Mouse (Mus musculus) splenic B cell, adult 2 months (primary cell): ENCODE results near the gene Chrna3.

Experiments used
- DNase-seq: peaks from one replicate; pipeline ENCODE4 v3.0.0-alpha.2; 2011; ENCODE audit warnings: low read depth, low spot score
- H3K27me3 ChIP-seq: 2 replicates; pipeline ENCODE4 v1.6.1; 2012; ENCODE audit warnings: mild to moderate bottlenecking, low read length, moderate library complexity, mixed read lengths; ENCODE audit not compliant: control insufficient read depth, poor library complexity, insufficient read depth, severe bottlenecking
- H3K36me3 ChIP-seq: 2 replicates; pipeline ENCODE4 v1.6.1; 2012; ENCODE audit warnings: mild to moderate bottlenecking, low read length, moderate library complexity, mixed read lengths; ENCODE audit not compliant: control insufficient read depth, poor library complexity, insufficient read depth, severe bottlenecking

The Chrna3 gene

GRCm38 (mm10) chr9:55025534-55026274, 658 bp downstream of the Chrna3 start:
- DNase-seq, result no peak
- no peaks in the 10 kb centered on the region for H3K36me3 ChIP-seq

GRCm38 (mm10) chr9:55023902-55024583, 2.3 kb downstream of the Chrna3 start:
- Histone ChIP-seq H3K36me3 (no peaks in the 10 kb centered on the region), H3K27me3 (no peaks in the 10 kb centered on the region)
- DNase-seq, result peak; percentile 83

More at GRCm38 (mm10) chr9:55025534-55026274, 658 bp downstream of the Chrna3 start:
- no peaks in the 10 kb centered on the region for H3K27me3 ChIP-seq

GRCm38 (mm10) chr9:55023326-55023725, 3.0 kb downstream of the Chrna3 start:
- H3K27me3 ChIP-seq, result no peaks in the 10 kb centered on the region
- DNase-seq, result no peak
- H3K36me3 ChIP-seq, result no peaks in the 10 kb centered on the region

- Histone ChIP-seq H3K36me3 (no peaks in the 10 kb centered on the region), H3K27me3 (no peaks in the 10 kb centered on the region)
- DNase-seq, result no peak
Observed at GRCm38 (mm10) chr9:55016926-55017325, 9.4 kb downstream of the Chrna3 start.

GRCm38 (mm10) chr9:55010588-55011350, 15.6 kb downstream of the Chrna3 start:
- Histone ChIP-seq H3K36me3 (no peaks in the 10 kb centered on the region), H3K27me3 (no peaks in the 10 kb centered on the region)
- DNase-seq, result no peak

- no peak for DNase-seq
- H3K36me3 ChIP-seq, result no peaks in the 10 kb centered on the region
- H3K27me3 ChIP-seq, result no peaks in the 10 kb centered on the region
Observed at GRCm38 (mm10) chr9:55009692-55010091, 16.7 kb downstream of the Chrna3 start.

- Histone ChIP-seq H3K36me3 (no peaks in the 10 kb centered on the region), H3K27me3 (no peaks in the 10 kb centered on the region)
- no peak for DNase-seq
Observed at GRCm38 (mm10) chr9:55003609-55004008, 22.8 kb downstream of the Chrna3 start.

- no peak for DNase-seq
- no peaks in the 10 kb centered on the region for H3K36me3 ChIP-seq
- no peaks in the 10 kb centered on the region for H3K27me3 ChIP-seq
Observed at GRCm38 (mm10) chr9:54995645-54996044, 30.7 kb downstream of the Chrna3 start.

- no peaks in the 10 kb centered on the region for H3K27me3 ChIP-seq
- H3K36me3 ChIP-seq, result no peaks in the 10 kb centered on the region
- no peak for DNase-seq
Observed at GRCm38 (mm10) chr9:54994381-54994780, 32.0 kb downstream of the Chrna3 start.

- Histone ChIP-seq H3K27me3 (no peaks in the 10 kb centered on the region), H3K36me3 (no peaks in the 10 kb centered on the region)
- DNase-seq, result no peak
Observed at GRCm38 (mm10) chr9:54990362-54990761, 36.0 kb downstream of the Chrna3 start.

- Histone ChIP-seq H3K36me3 (no peaks in the 10 kb centered on the region), H3K27me3 (no peaks in the 10 kb centered on the region; the same call in 1 of the 2 replicates)
- DNase-seq, result no peak
Observed at GRCm38 (mm10) chr9:54982401-54982800, 44.0 kb downstream of the Chrna3 start.

- Histone ChIP-seq H3K27me3 (no peaks in the 10 kb centered on the region; the same call in 1 of the 2 replicates), H3K36me3 (no peaks in the 10 kb centered on the region)
- DNase-seq, result peak; percentile 47
Observed at GRCm38 (mm10) chr9:54981291-54982191, 44.8 kb downstream of the Chrna3 start.

- Histone ChIP-seq H3K36me3 (no peaks in the 10 kb centered on the region), H3K27me3 (no peaks in the 10 kb centered on the region; the same call in 1 of the 2 replicates)
- no peak for DNase-seq
Observed at GRCm38 (mm10) chr9:54980674-54981073, 45.7 kb downstream of the Chrna3 start, which contains the start of gene Chrna5. Gene Chrna5, plus strand, starts transcription at chr9:54980880.
